Mouse (Mus musculus) frontal cortex, postnatal 14 days (tissue): ENCODE results near the gene D030056L22Rik.

ENCODE experiments used
- DNase-seq, 2 experiments: peaks; one replicate each; pipeline ENCODE4 v3.0.0; 2022; ENCODE audit warnings: low spot score in 2 of 2

Gene D030056L22Rik

GRCm38 (mm10) chr19:18731077-18731476 lies 18.1 kb downstream of the D030056L22Rik start:
- DNase-seq, result no peak

- DNase-seq, result no peak
These were observed 22.9 kb downstream of the D030056L22Rik start for GRCm38 (mm10) chr19:18735901-18736300.

- no peak for DNase-seq
These were observed 26.2 kb downstream of the D030056L22Rik start for GRCm38 (mm10) chr19:18739146-18739545.

- no peak for DNase-seq
These were observed 31.0 kb downstream of the D030056L22Rik start for GRCm38 (mm10) chr19:18743946-18744345.

- DNase-seq, result no peak
These were observed 33.8 kb downstream of the D030056L22Rik start for GRCm38 (mm10) chr19:18746576-18747340.

- DNase-seq, result no peak
These were observed 34.4 kb downstream of the D030056L22Rik start for GRCm38 (mm10) chr19:18747379-18747778.

- DNase-seq, result no peak
These were observed 36.8 kb downstream of the D030056L22Rik start, which contains the start of gene Trpm6 for GRCm38 (mm10) chr19:18749598-18750339. Gene Trpm6 (plus strand): TSS chr19:18749983.

GRCm38 (mm10) chr19:18757191-18757590 lies 44.2 kb downstream of the D030056L22Rik start:
- no peak for DNase-seq

GRCm38 (mm10) chr19:18757706-18758105 lies 44.7 kb downstream of the D030056L22Rik start:
- DNase-seq, result no peak

- no peak for DNase-seq
These were observed 45.3 kb downstream of the D030056L22Rik start for GRCm38 (mm10) chr19:18758269-18758668.

GRCm38 (mm10) chr19:18758916-18759315 lies 45.9 kb downstream of the D030056L22Rik start:
- DNase-seq, result no peak

GRCm38 (mm10) chr19:18766399-18766798 lies 53.4 kb downstream of the D030056L22Rik start:
- no peak for DNase-seq
